Mouse (Mus musculus) adipocyte (in vitro differentiated cells): ENCODE measurements at regions not wholly inside any gene's neighbourhood (a gene's known extent, or its start where the extent isn't known, plus 50 kb on each side); places are given as distances from the start of the nearest gene placed in this dataset.
"Not testable (repeated sequence)": the region's sequence is repeated elsewhere in the genome, so short reads cannot be mapped to it uniquely, and the experiment has no call there.

Source experiments
- DNase-seq: peaks from one replicate; pipeline ENCODE4 v3.0.0-alpha.2; 2016; ENCODE audit warnings: low spot score

- DNase-seq, result peak; percentile 38
Observed at GRCm38 (mm10) chr13:98438206-98438605, 53.6 kb downstream of the Gm10320 start.

- no peak for DNase-seq
Observed at GRCm38 (mm10) chr13:98436961-98437360, 54.8 kb downstream of the Gm10320 start.

- DNase-seq, result no peak
Observed at GRCm38 (mm10) chr13:98435245-98435975, 56.4 kb downstream of the Gm10320 start.

GRCm38 (mm10) chr13:98429851-98430250, 62.0 kb downstream of the Gm10320 start:
- DNase-seq, result no peak

GRCm38 (mm10) chr13:98427660-98428059, 64.1 kb downstream of the Gm10320 start:
- DNase-seq, result not testable (repeated sequence)

- DNase-seq, result no peak
Observed at GRCm38 (mm10) chr13:98425026-98425425, 66.8 kb downstream of the Gm10320 start.

- DNase-seq, result no peak
Observed at GRCm38 (mm10) chr13:98424000-98424399, 67.8 kb downstream of the Gm10320 start.

GRCm38 (mm10) chr13:98420419-98421043, 66.5 kb downstream of the Foxd1 start:
- no peak for DNase-seq

GRCm38 (mm10) chr13:98417736-98418135, 63.7 kb downstream of the Foxd1 start:
- no peak for DNase-seq

GRCm38 (mm10) chr13:98416457-98416856, 62.4 kb downstream of the Foxd1 start:
- peak; percentile 42 for DNase-seq

- peak; percentile 69 for DNase-seq
Observed at GRCm38 (mm10) chr13:98414851-98415250, 60.8 kb downstream of the Foxd1 start.

- DNase-seq, result no peak
Observed at GRCm38 (mm10) chr13:98413233-98413632, 59.2 kb downstream of the Foxd1 start.
